Mouse (Mus musculus) liver, adult 2 months (tissue): ENCODE results near the gene Micu1.

Experiments used
- CTCF ChIP-seq: fragments of 200-500 bp; IDR thresholded peaks from 2 replicates; pipeline ENCODE4 v1.5.1; 2011; ENCODE audit warnings: low read depth, low read length, control low read depth
- POLR2A ChIP-seq: fragments of 200-500 bp; IDR thresholded peaks from 2 replicates; pipeline ENCODE4 v1.6.1; 2011; ENCODE audit warnings: low read length, control low read depth; ENCODE audit not compliant: insufficient read depth; ENCODE audit errors: extremely low read depth

DNA sequence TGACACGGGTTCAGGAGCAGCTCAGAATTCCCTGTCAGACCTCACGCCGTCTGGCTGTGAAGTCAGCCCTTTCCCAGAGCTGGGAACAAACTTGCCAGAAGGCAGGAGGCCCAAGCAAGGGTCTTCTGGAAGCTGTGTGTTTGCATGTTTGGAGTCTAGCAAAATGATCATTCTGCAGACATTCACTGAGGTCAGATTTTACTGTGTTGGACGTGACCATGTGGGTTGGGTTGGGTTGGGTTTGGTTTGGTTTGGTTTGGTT, 197.8 kb downstream of the Micu1 start:
- TF ChIP-seq CTCF (no peak), POLR2A (no peak)
